Mouse (Mus musculus) Patski (cell line): Measurements from ENCODE around the gene Slc1a7. TPM values are rescaled to one million over a fixed set of nuclear protein-coding genes. Genes with fewer than 3 reads are reported as not detected.

Experiments
- ATAC-seq: fragments of 100-300 bp; one replicate; pipeline ENCODE4 v1.8.0; 2021
- CTCF ChIA-PET: fragments of 350-600 bp; sonication (Branson Sonifier 250); formaldehyde crosslinking; loops from one replicate; lab custom pipeline; 2022; ENCODE audit warnings: inconsistent platforms; lab: Charles Lee
- POLR2A ChIA-PET: fragments of 350-600 bp; sonication (Branson Sonifier 250); formaldehyde crosslinking; loops from one replicate; lab custom pipeline; 2022; ENCODE audit warnings: antibody characterized with exemption, inconsistent platforms; lab: Charles Lee
- DNase-seq: peaks from one replicate; pipeline ENCODE4 v3.0.0-alpha.2; 2011; ENCODE audit warnings: low read depth, low spot score
- H3K27me3 ChIP-seq: fragments of 371-371 bp; one replicate; pipeline ENCODE4 v1.5.1; 2021
- CTCF ChIP-seq: fragments of 100-300 bp; IDR thresholded peaks from one replicate; pipeline ENCODE4 v1.5.1; 2021
- in situ Hi-C: fragments of 300-500 bp; cut with MboI; formaldehyde crosslinking; loops from 3 replicates; pipeline ENCODE4 v1.11.1; 2018; ENCODE audit warnings: low pct_unique_long_range_greater_than_20kb, mixed read lengths
- polyA plus RNA-seq: library from polyadenylated mRNA; unstranded; gene quantifications from one replicate; pipeline ENCODE4 v1.2.3, GENCODE M21; 2021

Gene Slc1a7
- polyA plus RNA-seq, 1 experiment from 2014 or later = 0.04 TPM

GRCm38 (mm10) chr4:107966416-107967109 is 1.6 kb upstream of the Slc1a7 start:
- in situ Hi-C loops = no loop called here

DNA sequence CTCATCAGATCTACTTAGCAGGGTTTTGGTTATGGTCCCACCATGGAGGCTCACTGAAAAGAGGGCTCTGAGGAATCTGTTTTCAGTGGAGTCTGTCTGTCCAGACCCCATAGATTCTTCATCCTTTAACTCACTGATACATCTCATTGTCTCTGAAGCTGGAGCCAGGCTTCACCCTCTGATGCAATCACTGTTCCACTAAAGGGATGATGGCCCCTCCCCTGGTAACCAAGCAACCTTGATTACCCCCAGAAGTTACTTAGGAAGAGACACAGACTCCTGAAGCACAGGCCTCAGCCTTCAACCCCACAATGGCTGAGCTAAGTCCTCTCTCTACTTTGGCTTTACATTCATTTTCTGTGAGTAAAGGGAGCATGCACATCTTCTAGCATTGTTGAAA is 1.6 kb downstream of the Slc1a7 start:
- no peaks in the 10 kb centered on the region for H3K27me3 ChIP-seq
- CTCF ChIA-PET = interaction anchor here (1.2 kb wide), 1 partner anchor 10 kb away, joined by 5 read pairs; no protein-coding TSS in a partner anchor
- ATAC-seq = no peak
- no peak for DNase-seq
- no peak for TF ChIP-seq CTCF
- in situ Hi-C loops = no loop called here
- POLR2A ChIA-PET = no interaction called here

More at GRCm38 (mm10) chr4:107966416-107967109, 1.6 kb upstream of the Slc1a7 start:
- ATAC-seq = no peak
- no peak for DNase-seq
- H3K27me3 ChIP-seq = no peaks in the 10 kb centered on the region
- TF ChIP-seq CTCF = no peak
- ChIA-PET CTCF (interaction anchor here (0.8 kb wide), 1 partner anchor 42 kb away, joined by 3 read pairs; no protein-coding TSS in a partner anchor), POLR2A (no interaction called here)

- DNase-seq (no peak), ATAC-seq (no peak)
- no peak for TF ChIP-seq CTCF
- H3K27me3 ChIP-seq = no peaks in the 10 kb centered on the region
- CTCF ChIA-PET = interaction anchor here (1.1 kb wide), 1 partner anchor 8 kb away, joined by 3 read pairs; no protein-coding TSS in a partner anchor
- in situ Hi-C loops = no loop called here
- POLR2A ChIA-PET = interaction anchor here (1.0 kb wide), 1 partner anchor 16 kb away, joined by 5 read pairs; no protein-coding TSS in a partner anchor
Observed at GRCm38 (mm10) chr4:107971162-107971561, 3.0 kb downstream of the Slc1a7 start.

DNA sequence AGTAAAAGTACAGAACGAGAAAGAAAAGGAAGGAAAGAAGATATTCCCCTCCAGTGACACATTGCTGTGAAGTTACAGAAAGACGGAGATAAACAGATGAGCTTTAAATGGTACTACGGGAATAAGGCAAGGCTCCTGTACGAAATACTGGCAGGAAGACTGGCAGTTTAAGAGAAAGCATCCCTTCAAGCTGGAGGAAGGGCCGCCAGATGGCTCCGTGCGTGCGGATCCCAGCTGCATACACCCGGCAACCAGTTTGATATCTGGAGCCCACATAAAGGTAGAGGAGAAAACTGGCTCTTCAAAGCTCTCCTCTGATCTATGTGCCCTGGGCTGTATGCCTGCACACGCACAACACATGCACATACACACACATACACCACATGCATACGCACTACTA is 6.4 kb downstream of the Slc1a7 start:
- ATAC-seq = no peak
- H3K27me3 ChIP-seq = no peaks in the 10 kb centered on the region
- ChIA-PET POLR2A (no interaction called here), CTCF (no interaction called here)
- no peak for DNase-seq
- in situ Hi-C loops = no loop called here
- no peak for TF ChIP-seq CTCF

GRCm38 (mm10) chr4:107975004-107975403 is 6.9 kb downstream of the Slc1a7 start:
- no peak for TF ChIP-seq CTCF
- H3K27me3 ChIP-seq = no peaks in the 10 kb centered on the region
- in situ Hi-C loops = no loop called here
- ChIA-PET CTCF (no interaction called here), POLR2A (interaction anchor here (0.7 kb wide), 1 partner anchor 12 kb away, joined by 3 read pairs; no protein-coding TSS in a partner anchor)
- DNase-seq (no peak), ATAC-seq (no peak)

- CTCF ChIA-PET = no interaction called here
Observed at GRCm38 (mm10) chr4:107977593-107977992, 9.5 kb downstream of the Slc1a7 start.

DNA sequence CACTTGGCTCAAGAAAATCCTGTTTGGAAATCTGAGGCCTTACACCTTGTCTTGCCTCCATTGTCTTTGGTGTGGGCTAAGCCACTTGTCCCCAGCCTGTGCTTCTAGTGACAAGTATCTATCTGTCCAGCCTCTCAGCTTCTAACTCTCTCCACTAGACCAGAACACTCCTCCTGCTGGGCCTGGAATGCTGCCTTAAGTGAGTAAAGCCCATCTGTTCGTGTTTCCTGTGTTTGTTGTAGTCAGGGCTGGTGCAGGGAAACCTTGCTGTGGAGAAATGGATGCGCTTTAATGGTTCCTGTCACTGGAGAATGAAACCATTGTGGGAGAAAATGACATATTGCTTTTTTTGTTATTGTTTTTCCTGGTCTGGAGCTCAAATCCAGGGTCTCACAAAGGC is 11.4 kb downstream of the Slc1a7 start:
- TF ChIP-seq CTCF = no peak
- no peaks in the 10 kb centered on the region for H3K27me3 ChIP-seq
- ChIA-PET CTCF (interaction anchor here (1.1 to 2.6 kb wide), 2 partner anchors 9 kb away, joined by 3 to 5 read pairs; no protein-coding TSS in a partner anchor), POLR2A (interaction anchor here (0.6 kb wide), 1 partner anchor 82 kb away, joined by 3 read pairs; no protein-coding TSS in a partner anchor)
- in situ Hi-C loops = no loop called here
- DNase-seq (no peak), ATAC-seq (no peak)

More at GRCm38 (mm10) chr4:107977593-107977992, 9.5 kb downstream of the Slc1a7 start:
- H3K27me3 ChIP-seq = no peaks in the 10 kb centered on the region
- in situ Hi-C loops = no loop called here
- POLR2A ChIA-PET = interaction anchor here (0.9 kb wide), 1 partner anchor 9 kb away, joined by 3 read pairs; no protein-coding TSS in a partner anchor
- DNase-seq (no peak), ATAC-seq (no peak)
- no peak for TF ChIP-seq CTCF

- ChIA-PET CTCF (interaction anchor here (1.1 to 2.6 kb wide), 2 partner anchors 9 to 10 kb away, joined by 3 to 5 read pairs; no protein-coding TSS in a partner anchor), POLR2A (interaction anchor here (0.6 kb wide), 1 partner anchor 81 kb away, joined by 3 read pairs; no protein-coding TSS in a partner anchor)
- ATAC-seq (no peak), DNase-seq (no peak)
- in situ Hi-C loops = no loop called here
- H3K27me3 ChIP-seq = no peaks in the 10 kb centered on the region
- no peak for TF ChIP-seq CTCF
Observed at GRCm38 (mm10) chr4:107980002-107980600, 12.0 kb downstream of the Slc1a7 start.

- CTCF ChIA-PET = no interaction called here
- H3K27me3 ChIP-seq = no peaks in the 10 kb centered on the region
- ATAC-seq (no peak), DNase-seq (no peak)
- in situ Hi-C loops = no loop called here
- POLR2A ChIA-PET = no interaction called here
- TF ChIP-seq CTCF = no peak
Observed at GRCm38 (mm10) chr4:107983717-107984116, 15.6 kb downstream of the Slc1a7 start.

DNA sequence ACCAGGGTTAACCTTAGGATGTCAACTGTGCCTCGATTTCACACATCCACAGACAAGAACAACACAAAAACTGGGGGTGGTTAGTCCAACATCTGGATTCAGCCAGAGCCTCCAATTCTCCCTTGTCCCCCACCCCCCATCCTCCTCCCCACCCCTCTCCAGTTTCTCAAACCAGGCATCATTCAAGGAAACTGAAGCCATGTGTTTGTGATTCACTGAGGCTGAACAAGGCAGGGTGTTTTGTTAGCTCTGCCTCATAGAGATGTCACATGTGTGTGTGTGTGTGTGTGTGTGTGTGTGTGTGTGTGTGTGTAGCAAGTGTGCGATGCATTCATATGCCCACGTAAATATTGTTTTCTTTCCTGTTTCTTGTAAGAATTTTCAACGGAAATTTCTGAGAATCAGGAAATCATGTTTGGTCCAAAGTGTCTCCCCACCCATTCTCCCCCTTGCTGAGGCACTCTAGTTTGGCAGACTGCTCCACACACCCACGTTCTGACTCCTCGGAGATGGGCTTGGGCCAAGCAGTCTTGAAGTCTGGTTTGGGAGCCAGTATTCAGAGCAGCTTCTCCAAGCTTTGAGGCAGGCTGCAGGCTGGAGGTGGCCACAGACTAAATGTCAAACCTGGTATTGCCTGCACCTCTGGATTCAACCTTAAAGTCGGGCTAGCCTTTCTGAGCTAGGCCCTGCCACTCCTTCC is 16.3 kb downstream of the Slc1a7 start:
- in situ Hi-C loops = no loop called here
- ChIA-PET POLR2A (no interaction called here), CTCF (no interaction called here)
- ATAC-seq (no peak), DNase-seq (no peak)
- H3K27me3 ChIP-seq = no peaks in the 10 kb centered on the region
- TF ChIP-seq CTCF = no peak
